Mouse (Mus musculus) adrenal gland, postnatal 14 days (tissue): ENCODE results near the gene Cep19. TPM values are rescaled to one million over a fixed set of nuclear protein-coding genes. Genes with fewer than 3 reads are reported as not detected.
"Not testable (repeated sequence)": the region's sequence is repeated elsewhere in the genome, so short reads cannot be mapped to it uniquely, and the experiment has no call there.

Source experiments
- DNase-seq: peaks from one replicate; pipeline ENCODE4 v3.0.0; 2021; ENCODE audit warnings: mixed read lengths
- long read RNA-seq, 2 experiments: library from polyadenylated mRNA; stranded (forward); transcript quantifications; one replicate each; pipeline ENCODE4 v2.0.0; 2021
- total RNA-seq: library from RNA; stranded (reverse); gene quantifications from 2 replicates; pipeline ENCODE4 v1.2.3, GENCODE M21; 2021

Cep19 gene
- total RNA-seq = 9.9 and 11.3 TPM in 2 replicates
- long read RNA-seq, experiment 1, transcript Cep19-202 (4 exons, 1,718 nt) = major isoform, 21 of 45 reads
- long read RNA-seq, experiment 1, partial matches to known transcripts = 0 of 45 reads
- long read RNA-seq, experiment 1, other reads (novel, unspliced or antisense) = 24 of 45 reads
- long read RNA-seq, experiment 2, transcript Cep19-202 (4 exons, 1,718 nt) = major isoform, 25 of 49 reads
- long read RNA-seq, experiment 2, partial matches to known transcripts = 0 of 49 reads
- long read RNA-seq, experiment 2, other reads (novel, unspliced or antisense) = 24 of 49 reads

DNA sequence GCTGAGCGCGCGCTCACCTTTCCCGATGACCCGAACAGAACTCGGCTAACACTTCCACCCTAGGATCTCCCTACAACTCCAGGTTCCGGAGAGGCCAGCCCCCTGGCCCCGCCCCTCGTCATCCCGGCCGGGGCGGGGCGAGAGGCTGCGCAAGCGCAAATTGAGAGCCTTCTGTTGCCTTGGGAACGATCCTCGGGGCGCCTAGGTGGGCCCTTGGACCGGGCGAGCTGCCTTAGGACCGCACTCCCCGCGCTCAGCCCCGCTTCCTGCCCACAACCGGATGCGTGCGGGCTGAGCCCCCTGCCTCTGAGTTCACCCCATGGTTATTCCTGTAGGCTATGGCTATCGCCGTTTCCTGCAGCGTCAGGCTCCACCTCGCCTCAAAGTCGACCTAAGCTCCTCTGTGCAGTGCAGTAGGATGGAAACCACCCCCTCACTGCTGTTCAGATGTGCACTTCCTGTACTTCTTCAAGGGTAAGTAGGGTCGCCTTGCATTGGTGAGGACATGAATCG lies at the start of gene Cep19, which contains the start of gene Pigx:
Cep19 (plus strand) TSS at position 163 of the 513 bp plus-strand sequence.
Pigx (minus strand) TSS at position 103 of the 513 bp plus-strand sequence.
- DNase-seq = peak; percentile 95

DNA sequence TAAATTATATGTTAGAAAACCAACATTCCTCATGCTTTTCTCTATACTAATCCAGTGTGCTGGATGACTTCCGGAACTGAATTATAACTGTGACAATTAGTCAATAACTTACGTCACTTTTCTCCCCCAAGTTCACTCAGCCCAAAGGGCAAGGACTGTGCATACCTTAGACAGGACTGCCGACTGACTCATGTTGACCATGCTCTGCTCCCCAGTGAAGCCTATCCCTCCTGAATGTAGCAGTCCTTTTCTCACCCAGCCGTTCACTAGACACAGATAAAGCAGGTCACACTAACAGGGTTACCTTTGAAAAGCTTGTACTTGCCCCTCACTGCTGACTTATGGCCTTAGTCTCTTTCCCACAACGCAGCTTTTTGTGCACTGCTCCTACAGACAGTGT lies 40.8 kb upstream of the Cep19 start:
- DNase-seq = no peak

DNA sequence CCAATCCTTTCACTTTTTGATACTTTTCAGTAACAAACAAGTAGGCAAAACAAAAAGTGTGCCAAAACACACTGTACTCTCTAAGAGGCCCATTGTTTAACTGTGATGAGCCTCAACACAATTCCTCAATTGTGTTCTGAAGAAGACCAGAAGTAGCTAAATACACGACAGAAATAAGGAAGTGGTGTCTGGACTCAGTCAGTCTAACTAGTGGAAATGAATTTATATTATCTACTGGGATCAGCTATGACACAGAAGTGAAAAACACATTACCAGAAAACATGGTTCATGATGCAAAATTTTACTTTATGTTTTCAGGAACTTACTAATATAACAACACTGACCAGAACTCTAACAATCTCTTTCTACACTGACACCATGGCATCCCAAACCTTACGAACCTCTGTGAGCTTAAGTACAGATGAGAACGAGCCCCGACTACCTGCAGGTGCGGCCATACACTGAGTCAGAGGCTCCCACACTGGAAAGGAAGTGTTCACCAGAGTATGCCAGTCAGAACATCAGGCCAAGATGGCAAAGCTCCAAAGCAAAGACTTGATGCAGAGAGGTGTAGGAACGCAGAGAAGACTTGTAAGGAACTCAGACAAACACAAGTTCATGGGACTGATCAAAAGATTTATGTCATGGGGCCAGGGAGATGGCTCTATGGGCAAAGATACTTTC lies 39.6 kb upstream of the Cep19 start:
- DNase-seq = no peak

DNA sequence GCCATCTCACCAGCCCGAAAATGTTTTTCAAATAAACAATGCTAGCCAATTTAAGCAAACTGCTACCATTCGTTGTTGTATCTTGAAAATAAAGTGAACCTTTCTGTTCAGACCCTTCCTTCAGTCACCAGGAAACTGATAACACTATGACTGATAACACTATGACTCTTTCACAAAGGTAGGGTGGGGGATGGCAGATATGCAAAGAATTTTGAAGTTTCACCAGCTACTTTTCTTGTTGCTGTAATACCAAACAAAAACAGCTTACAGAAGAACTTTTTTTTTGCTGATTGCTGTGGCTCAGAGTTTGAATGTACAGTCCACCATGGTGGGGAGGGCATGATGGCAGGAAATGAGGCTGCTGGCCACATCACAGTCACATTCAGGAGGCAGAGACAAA lies 37.4 kb upstream of the Cep19 start:
- DNase-seq = no peak

DNA sequence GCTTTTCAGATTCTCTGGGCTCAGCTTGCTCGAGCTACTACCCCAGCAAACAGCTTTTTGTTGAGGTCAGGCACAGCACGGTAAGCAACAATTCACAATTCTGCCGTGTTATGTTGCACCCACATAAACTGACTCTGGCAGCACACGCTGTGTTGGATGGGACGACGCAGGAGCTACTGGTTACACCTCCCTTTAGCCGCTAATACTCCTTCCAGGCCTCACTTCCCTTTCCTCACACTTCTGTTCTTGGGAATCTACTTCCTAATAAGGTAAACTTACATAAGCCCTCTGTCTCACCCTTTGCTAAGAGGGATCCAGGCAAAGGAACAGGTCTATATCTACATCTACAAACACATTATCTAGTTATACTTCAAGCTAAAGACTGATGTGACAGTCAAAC lies 35.7 kb upstream of the Cep19 start:
- DNase-seq = no peak

DNA sequence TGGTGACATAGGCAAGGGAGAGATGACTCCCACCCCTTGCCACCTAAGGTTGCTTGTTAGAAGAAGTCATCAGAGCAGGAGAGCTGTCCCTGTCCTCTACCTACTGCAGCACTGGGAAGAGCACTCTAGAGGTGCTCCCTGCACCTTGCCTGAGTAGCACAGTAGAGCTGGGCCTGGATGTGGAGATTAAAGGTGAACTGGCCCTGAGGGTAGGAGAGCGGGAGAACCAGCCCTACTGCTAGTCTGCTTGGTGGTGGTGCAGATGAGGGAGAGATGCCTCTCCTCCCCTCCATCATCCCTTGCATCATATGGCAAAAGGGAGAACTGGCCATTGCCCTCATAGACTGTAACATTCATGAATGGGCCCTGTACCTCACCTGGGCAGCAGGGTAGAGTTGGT lies 32.7 kb upstream of the Cep19 start:
- DNase-seq = no peak

DNA sequence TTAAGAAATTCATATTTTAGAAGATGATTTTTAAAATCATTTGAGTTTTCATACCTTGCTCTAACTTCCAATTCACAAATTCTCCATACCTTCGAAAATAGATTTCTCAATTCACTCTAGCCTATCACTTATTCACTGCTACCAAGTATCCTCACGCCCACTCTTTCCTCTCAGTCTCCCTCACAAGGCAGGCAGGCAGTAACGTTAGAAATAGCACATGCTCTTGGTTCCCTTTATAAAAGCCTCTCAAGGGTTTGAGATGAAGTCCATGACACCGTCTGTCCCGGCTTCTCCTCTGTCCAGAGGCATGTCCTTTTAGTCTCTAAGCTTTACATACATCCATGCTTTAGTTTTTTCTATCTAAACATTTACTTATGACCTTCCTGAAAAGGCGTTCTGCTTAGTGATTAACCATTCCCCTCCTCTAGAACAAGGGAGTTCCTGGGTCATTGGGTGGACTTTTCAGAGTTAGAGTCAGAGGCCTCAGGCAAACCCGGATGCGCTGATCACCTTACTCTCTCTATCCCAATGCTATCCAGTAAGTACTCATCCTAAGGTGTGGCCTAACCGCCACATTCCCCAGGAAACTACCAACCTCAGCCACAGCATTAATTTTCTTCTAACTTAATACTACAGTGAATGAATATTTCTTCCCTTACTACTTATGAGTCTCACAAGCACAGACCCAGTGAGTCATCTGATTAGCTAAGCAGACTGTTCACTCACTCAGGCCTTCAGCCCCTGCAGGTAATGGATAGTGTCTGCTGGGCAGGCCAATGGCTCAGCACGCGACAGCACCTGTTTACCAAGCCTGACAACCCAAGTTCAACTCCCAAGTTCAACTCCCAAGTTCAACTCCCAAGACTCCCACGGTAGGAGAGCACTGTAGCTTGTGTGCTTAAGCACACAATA lies 31.0 kb upstream of the Cep19 start:
- no peak for DNase-seq

DNA sequence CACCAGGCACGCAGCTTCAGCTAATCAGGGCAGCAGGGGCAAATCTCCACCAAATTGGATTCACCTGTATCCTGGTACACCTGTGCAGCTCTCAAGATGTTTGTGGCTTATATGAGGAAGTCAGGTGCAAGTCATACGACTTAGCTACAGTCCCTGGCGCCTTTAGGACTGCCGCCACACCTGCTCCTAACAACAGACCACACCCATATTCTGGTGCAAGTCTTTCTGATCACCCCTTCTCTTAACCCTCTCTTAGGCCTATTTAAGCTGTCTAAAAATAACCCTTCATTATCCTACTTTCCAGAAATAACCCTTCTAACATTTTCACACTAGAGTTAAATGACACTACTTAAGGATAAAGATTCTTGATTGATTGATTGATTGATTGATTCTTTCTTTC lies 29.5 kb upstream of the Cep19 start:
- DNase-seq = not testable (repeated sequence)

DNA sequence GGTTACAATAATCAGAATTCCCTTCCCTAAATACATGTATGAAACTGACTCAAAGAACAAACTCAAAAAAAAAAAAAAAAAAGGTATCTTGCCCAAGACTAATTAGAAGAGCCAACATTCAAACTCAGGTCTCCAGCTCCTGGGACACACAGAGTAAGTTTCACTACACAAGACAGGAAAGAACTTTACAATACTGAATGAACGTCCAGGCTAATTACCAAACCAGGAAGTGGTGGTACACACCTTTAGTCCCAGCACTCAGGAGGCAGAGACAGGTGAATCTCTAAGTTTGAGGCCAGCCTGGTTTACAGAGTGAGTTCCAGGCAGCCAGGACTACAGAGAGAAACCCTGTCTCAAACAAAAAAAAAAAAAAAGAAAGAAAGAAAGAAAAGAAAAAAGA lies 23.8 kb upstream of the Cep19 start:
- DNase-seq = no peak

DNA sequence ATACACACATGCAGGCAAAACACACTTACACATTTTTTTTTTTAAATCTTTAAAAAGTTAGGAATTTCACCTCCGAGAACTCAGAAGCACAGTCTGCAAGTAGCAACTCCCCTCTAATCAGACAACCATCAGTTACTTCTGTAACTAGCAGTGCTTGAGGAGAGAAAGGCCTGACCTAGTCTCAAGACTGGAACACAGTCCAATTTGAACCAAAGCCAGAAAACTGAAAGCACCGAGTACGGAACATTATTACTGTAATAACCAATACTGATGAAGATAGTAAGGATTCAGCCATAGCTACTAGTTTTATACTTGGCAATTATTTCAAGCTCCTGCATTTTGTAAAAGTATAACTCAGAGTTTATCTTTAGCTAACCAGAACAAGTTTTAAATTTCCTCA lies 23.2 kb upstream of the Cep19 start:
- DNase-seq = no peak

DNA sequence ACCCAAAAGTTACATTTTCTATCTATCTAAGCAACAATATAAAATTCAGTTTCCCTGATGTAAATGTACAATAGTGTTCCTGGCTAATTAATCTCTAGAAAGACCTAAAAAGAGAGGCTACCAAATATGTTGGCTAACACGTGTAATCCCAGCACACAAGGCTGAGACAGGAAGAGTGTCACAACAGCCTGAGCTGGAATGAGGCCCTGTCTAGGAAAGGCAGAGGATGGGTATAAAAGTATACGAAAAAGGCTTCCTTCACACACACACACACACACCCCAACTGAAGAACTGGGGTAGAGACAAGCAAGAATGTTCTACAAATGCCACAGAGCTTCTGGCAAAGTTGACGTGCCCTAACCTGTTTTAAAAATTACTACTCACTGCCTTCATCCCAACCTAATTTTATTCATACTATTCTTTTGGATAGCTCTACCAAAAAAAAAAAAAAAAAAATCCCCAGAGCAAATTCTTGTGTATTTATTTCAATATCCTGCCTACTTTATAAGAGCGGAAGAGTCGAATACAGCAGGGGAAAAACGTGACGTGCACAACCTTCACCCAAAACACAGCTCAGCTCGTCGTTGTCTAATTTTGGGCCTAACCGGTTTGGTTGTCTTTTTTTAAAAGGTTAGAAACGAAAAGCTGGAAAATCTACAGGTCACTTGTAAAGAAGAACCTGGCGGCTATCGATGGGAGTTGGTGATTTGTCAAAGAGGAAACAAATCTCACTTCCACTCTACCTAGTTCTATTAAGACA lies 21.8 kb upstream of the Cep19 start:
- DNase-seq = peak; percentile 24

DNA sequence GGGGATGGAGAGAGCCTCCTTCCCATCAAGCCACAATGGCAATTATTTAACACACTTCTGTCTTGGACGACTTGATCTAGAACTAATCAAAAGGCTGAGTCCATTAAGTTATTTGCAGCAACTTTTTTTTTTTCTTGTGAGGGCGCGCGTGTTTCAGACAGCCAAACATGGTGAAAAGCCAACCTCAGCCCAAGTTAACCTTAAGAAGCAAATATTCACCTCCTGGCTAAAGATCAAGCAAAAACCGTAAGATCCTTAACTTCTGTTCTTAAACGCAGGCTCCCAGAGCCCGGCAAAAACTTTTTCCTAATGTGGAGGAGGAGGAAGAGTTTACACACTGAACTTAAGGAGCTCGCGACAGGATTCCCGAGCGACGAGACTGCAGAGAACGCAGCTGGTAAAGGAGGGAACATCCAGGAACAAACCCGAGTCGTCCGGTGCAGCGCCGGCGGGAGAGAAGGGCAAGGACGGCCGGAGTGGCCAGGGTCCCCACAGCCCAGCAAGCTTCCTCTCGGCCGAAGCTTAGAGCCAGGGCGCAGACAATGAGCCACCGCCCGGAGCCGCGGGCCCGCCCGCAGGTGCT lies 21.1 kb upstream of the Cep19 start:
- peak; percentile 68 for DNase-seq

DNA sequence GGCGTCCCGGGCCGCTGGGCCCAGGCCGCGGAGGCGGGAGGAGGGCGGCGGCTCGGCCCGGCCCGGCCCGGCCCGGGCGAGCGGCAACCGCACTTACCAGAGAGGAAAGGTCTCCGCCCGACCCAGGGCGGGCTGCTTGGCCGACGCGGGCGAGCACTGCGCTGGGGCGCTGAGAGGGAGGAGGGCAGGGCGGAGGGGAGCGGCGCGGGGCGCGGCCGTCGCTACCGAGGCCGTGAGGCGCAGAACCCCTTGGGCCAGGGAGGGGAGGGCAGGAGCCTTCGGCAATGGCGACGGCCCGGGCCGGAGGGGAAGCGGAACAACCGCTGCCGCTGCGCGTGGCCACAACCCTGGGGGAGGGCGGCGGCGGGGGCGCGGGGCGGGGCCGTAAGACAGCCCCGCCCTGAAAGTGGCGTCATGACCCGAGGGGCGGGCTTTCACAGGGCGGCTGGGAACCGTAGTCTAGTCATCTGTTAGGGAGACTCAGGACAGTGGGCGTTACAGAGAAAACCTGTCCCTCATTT lies 20.5 kb upstream of the Cep19 start, which contains the start of gene Pak2:
Pak2 (minus strand) TSS at position 352 of the 521 bp plus-strand sequence.
- peak; percentile 95 for DNase-seq

DNA sequence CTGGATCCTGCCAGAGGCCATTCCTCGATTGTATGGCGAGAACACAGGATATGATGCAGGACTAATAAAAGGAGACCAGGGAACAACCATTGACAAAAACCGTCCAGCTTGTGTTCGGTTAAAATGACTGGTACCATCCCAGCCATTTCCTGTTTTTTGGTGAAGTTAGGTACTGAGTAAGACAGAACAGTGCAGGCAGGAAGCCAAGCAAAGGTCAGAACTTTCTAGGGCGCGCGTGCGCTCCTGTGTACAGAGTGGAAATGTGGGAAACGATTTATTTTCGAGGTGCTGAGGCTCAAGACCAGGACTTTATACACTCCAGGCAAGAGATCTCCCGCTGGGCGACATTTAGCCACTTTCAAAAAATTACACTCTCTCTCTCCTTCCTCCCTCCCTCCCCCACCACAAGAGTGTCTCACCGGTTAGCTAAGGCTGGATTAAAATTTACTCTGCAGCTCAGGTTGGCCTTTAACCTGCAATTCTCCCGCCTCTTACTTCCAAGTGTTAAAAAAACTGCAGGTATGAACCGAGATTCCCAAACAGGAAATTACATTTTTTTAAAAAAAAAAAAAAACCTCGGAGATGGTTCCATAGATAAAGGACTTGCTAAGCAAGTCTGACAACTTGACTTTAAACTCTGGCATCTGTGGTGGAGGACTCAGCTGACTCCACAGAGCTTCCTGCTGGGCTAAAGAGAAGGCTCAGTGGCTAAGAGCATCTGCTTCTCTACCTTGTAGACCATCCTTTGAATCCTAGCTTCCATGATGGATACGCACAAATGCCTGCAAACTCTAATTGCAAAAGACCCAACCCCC lies 11.8 kb upstream of the Cep19 start:
- peak; percentile 58 for DNase-seq

DNA sequence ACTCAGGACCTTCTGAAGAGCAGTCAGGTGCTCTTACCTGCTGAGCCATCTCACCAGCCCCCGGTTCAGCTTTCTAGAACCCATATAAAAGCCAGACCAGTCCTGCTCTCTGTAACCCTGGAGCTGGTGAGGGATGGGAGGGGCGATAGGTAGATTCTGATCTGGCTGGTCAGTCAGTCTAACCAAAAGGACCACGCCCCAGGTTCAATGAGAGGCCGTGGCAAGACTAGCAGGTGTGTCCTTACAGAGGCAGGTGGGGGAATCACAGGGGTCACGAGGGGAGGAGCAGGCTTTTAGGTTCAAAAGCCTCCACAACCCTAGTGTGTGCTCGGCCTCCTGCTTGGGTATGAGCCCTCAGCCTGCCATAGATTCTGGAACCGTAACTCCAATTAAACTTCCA lies 8.1 kb upstream of the Cep19 start:
- DNase-seq = no peak

DNA sequence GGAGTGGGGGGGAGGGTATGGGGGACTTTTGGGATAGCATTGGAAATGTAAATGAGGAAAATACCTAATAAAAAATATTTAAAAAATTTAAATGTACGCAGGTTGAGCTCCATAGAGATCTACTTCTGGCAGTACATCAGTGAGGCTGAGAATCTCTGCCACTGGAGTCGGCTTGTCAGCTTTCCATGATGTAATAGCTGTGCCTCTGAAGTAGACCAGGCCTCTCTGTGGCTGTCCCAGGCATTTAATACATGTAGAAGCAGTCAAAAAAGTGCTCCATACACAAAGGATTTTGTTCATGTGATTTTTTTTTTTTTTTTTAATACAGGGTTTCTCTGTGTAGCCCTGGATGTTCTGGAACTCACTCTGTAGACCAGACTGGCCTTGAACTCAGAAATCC lies 1.8 kb upstream of the Cep19 start:
- DNase-seq = not testable (repeated sequence)

DNA sequence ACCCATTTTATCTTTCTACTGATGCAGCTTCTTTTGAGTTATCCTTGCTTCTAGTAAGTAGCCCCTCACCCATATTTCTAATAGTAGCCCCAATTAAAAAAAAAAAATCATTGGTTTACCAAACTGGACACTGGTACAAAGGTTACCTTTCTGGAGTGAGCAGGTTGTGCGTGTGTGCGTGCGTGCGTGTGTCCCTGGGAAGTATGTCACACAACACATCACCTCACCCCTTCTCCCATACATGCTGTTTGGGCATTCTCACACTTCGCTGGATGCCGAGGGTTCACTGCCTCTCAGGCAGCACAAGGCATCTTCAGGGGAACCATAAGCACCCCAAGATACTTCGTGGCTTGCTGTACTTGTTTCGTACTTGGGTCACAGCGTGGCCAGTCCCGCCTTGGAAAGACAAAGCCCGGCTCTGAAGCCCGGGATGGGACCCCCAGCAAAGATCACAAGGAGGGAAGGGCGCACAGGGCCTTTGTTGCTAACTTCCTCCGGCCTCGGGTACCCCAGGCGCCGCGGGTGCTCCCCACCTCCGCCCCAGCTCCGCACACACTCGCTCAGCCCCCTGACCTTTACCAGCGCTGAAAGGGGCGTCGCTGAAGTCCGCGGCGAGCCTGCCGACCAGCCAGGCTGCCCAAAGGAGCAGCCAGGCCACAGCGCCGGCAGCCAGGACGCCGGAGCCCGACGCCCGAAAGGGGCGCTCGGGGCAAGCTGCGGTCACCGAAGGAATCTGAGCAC lies 533 bp upstream of the Cep19 start:
- no peak for DNase-seq

DNA sequence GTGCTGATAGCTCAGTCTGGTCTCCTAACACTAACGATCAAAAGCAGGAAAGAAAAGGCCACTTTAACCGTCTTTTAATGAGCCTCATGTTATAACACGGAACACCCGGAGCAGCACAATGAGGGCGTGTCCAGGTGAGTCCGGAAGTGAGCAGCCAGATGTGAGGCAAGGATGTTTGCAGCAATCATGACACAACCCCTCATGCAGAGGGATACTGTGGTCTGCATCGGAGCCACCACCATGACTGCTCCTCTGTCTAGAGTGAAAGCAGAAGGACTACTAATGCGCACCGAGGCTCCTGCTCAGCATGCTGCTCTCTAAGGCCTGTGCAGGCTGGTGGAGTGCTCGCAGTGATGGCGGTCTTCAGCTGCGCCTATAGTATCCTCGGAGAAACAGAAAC lies 2.7 kb downstream of the Cep19 start:
- DNase-seq = no peak

DNA sequence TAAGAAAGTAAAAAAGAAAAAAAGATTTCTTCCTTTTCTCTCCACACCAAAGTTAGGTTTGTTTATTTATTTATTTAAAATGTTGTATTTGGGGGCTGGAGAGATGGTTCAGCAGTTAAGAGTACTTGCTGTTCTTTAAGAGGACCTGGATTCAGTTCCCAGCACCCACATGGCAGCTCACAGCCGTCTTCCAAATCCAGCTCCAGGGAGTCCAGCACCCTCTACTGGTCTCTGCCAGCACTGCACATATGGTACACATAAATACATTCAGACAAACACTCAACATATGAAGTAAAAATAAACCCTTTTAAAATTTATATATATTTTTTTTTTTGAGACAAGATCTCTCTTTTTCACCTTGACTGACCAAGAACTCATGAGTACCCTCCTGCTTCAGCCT lies 6.1 kb downstream of the Cep19 start:
- no peak for DNase-seq
